Mouse (Mus musculus): ENCODE results near the gene Gm7138. TPM values are rescaled to one million over a fixed set of nuclear protein-coding genes. Genes with fewer than 3 reads are reported as not detected.
"Not testable (repeated sequence)": the region's sequence is repeated elsewhere in the genome, so short reads cannot be mapped to it uniquely, and the experiment has no call there.

Gene Gm7138
- not detected in 2 replicates for polyA plus RNA-seq (2014; fragmentation: Nextera tagmentation; extraction: Ambion mirVana)

DNA sequence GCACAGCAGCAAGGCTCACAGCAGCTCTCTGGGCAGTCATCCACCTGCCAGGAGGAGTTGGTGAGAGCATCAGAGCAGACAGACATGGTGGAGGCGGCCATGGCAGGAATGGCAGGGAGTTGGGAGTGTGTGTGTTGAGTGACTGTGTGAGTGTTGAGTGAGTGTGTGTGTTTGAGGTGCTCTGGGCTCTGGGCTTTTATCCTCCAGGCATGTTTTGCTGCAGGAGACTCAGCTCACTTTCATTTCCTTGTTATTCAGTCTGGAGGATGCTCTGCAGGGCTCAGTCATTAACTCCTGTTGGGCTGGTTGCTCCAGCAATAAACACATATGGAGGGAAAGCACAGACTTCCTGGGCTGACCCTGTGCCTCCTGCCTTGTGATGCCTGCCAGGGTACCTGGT is at the start of gene Gm7138:
Gm7138 (minus strand) TSS at position 101 of the 400 bp plus-strand sequence.
- not testable (repeated sequence) for H3K36me3 ChIP-seq (ENCODE audit: control insufficient read depth, insufficient read depth, low read length); H3K27me3 ChIP-seq (ENCODE audit: control insufficient read depth, insufficient read depth, low read length); DNase-seq (ENCODE audit: low spot score); H3K27ac ChIP-seq (ENCODE audit: low read depth, low read length); H3K4me2 ChIP-seq (ENCODE audit: low read depth, low read length, severe bottlenecking); ATAC-seq (replicated peaks; ENCODE audit: low FRiP score); H3K4me3 ChIP-seq (ENCODE audit: low read depth, low read length); H3K4me1 ChIP-seq (replicated peaks; ENCODE audit: control insufficient read depth, insufficient read depth, low read length); H3K9me3 ChIP-seq (ENCODE audit: control insufficient read depth, low read length); H3K9ac ChIP-seq (ENCODE audit: low read length)
- WGBS: 55% methylated on average over 1 of the region's 1 CpGs

GRCm38 (mm10) chr10:77819203-77819602 is 42.5 kb upstream of the Gm7138 start:
- H3K4me3 ChIP-seq (ENCODE audit: low read depth, low read length): no peak overlapping the region
- no peaks in the 10 kb centered on the region for H3K36me3 ChIP-seq (ENCODE audit: control insufficient read depth, insufficient read depth, low read length)
- 18% methylated on average over 4 of the region's 4 CpGs for WGBS
- H3K27me3 ChIP-seq (ENCODE audit: control insufficient read depth, insufficient read depth, low read length): no peaks in the 10 kb centered on the region
- H3K4me1 ChIP-seq (replicated peaks; ENCODE audit: control insufficient read depth, insufficient read depth, low read length): no peaks in the 10 kb centered on the region
- no peak overlapping the region for H3K4me2 ChIP-seq (ENCODE audit: low read depth, low read length, severe bottlenecking)
- no peak overlapping the region for H3K27ac ChIP-seq (ENCODE audit: low read depth, low read length)
- H3K9me3 ChIP-seq (ENCODE audit: control insufficient read depth, low read length): no peaks in the 10 kb centered on the region
- no peak for DNase-seq (ENCODE audit: low spot score)
- ATAC-seq (replicated peaks; ENCODE audit: low FRiP score): no peak
- no peak overlapping the region for H3K9ac ChIP-seq (ENCODE audit: low read length)

DNA sequence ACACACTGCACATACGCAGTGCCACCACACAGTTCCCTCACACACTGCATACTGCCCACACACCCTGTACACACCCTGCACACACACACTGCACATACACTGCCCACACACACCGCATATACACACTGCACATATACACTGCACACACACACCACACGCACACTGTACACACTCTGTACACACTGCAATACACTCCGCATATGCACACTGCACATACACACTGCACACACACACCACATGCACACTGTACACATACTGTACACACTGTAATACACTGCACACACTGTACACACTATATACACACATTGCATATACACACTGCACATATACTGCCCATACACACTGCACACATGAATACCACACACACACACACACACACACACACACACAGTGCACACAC is 41.8 kb upstream of the Gm7138 start:
- Histone ChIP-seq H3K4me1 (replicated peaks; ENCODE audit: control insufficient read depth, insufficient read depth, low read length) (no peaks in the 10 kb centered on the region), H3K36me3 (ENCODE audit: control insufficient read depth, insufficient read depth, low read length) (no peaks in the 10 kb centered on the region), H3K27me3 (ENCODE audit: control insufficient read depth, insufficient read depth, low read length) (no peaks in the 10 kb centered on the region), H3K27ac (ENCODE audit: low read depth, low read length) (no peak overlapping the region), H3K4me3 (ENCODE audit: low read depth, low read length) (no peak overlapping the region), H3K9me3 (ENCODE audit: control insufficient read depth, low read length) (no peaks in the 10 kb centered on the region), H3K4me2 (ENCODE audit: low read depth, low read length, severe bottlenecking) (no peak overlapping the region), H3K9ac (ENCODE audit: low read length) (no peak overlapping the region)
- DNase-seq (ENCODE audit: low spot score) (no peak), ATAC-seq (replicated peaks; ENCODE audit: low FRiP score) (no peak)
- 93% methylated on average over 4 of the region's 4 CpGs for WGBS

- H3K4me1 ChIP-seq (replicated peaks; ENCODE audit: control insufficient read depth, insufficient read depth, low read length): no peaks in the 10 kb centered on the region
- ATAC-seq (replicated peaks; ENCODE audit: low FRiP score) (no peak), DNase-seq (ENCODE audit: low spot score) (peak; percentile 64)
- no peaks in the 10 kb centered on the region for H3K9me3 ChIP-seq (ENCODE audit: control insufficient read depth, low read length)
- no peak overlapping the region for H3K27ac ChIP-seq (ENCODE audit: low read depth, low read length)
- no peak overlapping the region for H3K4me3 ChIP-seq (ENCODE audit: low read depth, low read length)
- WGBS: 37% methylated on average over 5 of the region's 5 CpGs
- no peak overlapping the region for H3K4me2 ChIP-seq (ENCODE audit: low read depth, low read length, severe bottlenecking)
- H3K36me3 ChIP-seq (ENCODE audit: control insufficient read depth, insufficient read depth, low read length): no peaks in the 10 kb centered on the region
- no peak overlapping the region for H3K9ac ChIP-seq (ENCODE audit: low read length)
- H3K27me3 ChIP-seq (ENCODE audit: control insufficient read depth, insufficient read depth, low read length): no peaks in the 10 kb centered on the region
Observed at GRCm38 (mm10) chr10:77815514-77815913, 38.8 kb upstream of the Gm7138 start.

GRCm38 (mm10) chr10:77814382-77814781 is 37.6 kb upstream of the Gm7138 start, which contains the start of gene Gm2696:
Gm2696 (plus strand) TSS chr10:77814682.
- H3K9me3 ChIP-seq (ENCODE audit: control insufficient read depth, low read length): no peaks in the 10 kb centered on the region
- 61% methylated on average over 4 of the region's 4 CpGs for WGBS
- H3K27ac ChIP-seq (ENCODE audit: low read depth, low read length): no peak within 1 kb of the TSS

GRCm38 (mm10) chr10:77811743-77812142 is 35.0 kb upstream of the Gm7138 start, which contains the start of gene Gm9507:
Gm9507 (minus strand) TSS chr10:77811843.
- no peaks in the 10 kb centered on the region for H3K27me3 ChIP-seq (ENCODE audit: control insufficient read depth, insufficient read depth, low read length)
- no peaks in the 10 kb centered on the region for H3K36me3 ChIP-seq (ENCODE audit: control insufficient read depth, insufficient read depth, low read length)
- H3K4me3 ChIP-seq (ENCODE audit: low read depth, low read length): no peak within 1 kb of the TSS
- no peak within 1 kb of the TSS for H3K27ac ChIP-seq (ENCODE audit: low read depth, low read length)
- no peak within 1 kb of the TSS for H3K9ac ChIP-seq (ENCODE audit: low read length)
- DNase-seq (ENCODE audit: low spot score) (no peak), ATAC-seq (replicated peaks; ENCODE audit: low FRiP score) (no peak)
- H3K4me2 ChIP-seq (ENCODE audit: low read depth, low read length, severe bottlenecking): no peak within 1 kb of the TSS
- WGBS: 72% methylated on average over 5 of the region's 5 CpGs
- H3K4me1 ChIP-seq (replicated peaks; ENCODE audit: control insufficient read depth, insufficient read depth, low read length): no peaks in the 10 kb centered on the region
- H3K9me3 ChIP-seq (ENCODE audit: control insufficient read depth, low read length): no peaks in the 10 kb centered on the region; the same call in 1 of the 2 replicates

More at GRCm38 (mm10) chr10:77814382-77814781, 37.6 kb upstream of the Gm7138 start, which contains the start of gene Gm2696:
- H3K4me3 ChIP-seq (ENCODE audit: low read depth, low read length): no peak within 1 kb of the TSS
- H3K9ac ChIP-seq (ENCODE audit: low read length): no peak within 1 kb of the TSS
- no peaks in the 10 kb centered on the region for H3K36me3 ChIP-seq (ENCODE audit: control insufficient read depth, insufficient read depth, low read length)
- H3K4me1 ChIP-seq (replicated peaks; ENCODE audit: control insufficient read depth, insufficient read depth, low read length): no peaks in the 10 kb centered on the region
- ATAC-seq (replicated peaks; ENCODE audit: low FRiP score) (no peak), DNase-seq (ENCODE audit: low spot score) (no peak)
- H3K27me3 ChIP-seq (ENCODE audit: control insufficient read depth, insufficient read depth, low read length): no peaks in the 10 kb centered on the region
- no peak within 1 kb of the TSS for H3K4me2 ChIP-seq (ENCODE audit: low read depth, low read length, severe bottlenecking)

- Histone ChIP-seq H3K36me3 (ENCODE audit: control insufficient read depth, insufficient read depth, low read length) (no peaks in the 10 kb centered on the region), H3K4me3 (ENCODE audit: low read depth, low read length) (no peak overlapping the region), H3K9me3 (ENCODE audit: control insufficient read depth, low read length) (no peaks in the 10 kb centered on the region; the same call in 1 of the 2 replicates), H3K27ac (ENCODE audit: low read depth, low read length) (no peak overlapping the region), H3K27me3 (ENCODE audit: control insufficient read depth, insufficient read depth, low read length) (no peaks in the 10 kb centered on the region), H3K4me2 (ENCODE audit: low read depth, low read length, severe bottlenecking) (no peak overlapping the region), H3K4me1 (replicated peaks; ENCODE audit: control insufficient read depth, insufficient read depth, low read length) (no peaks in the 10 kb centered on the region), H3K9ac (ENCODE audit: low read length) (no peak overlapping the region)
- DNase-seq (ENCODE audit: low spot score): no peak
- WGBS: 88% methylated on average over 3 of the region's 3 CpGs
- ATAC-seq (replicated peaks; ENCODE audit: low FRiP score): no peak
Observed at GRCm38 (mm10) chr10:77804095-77804494, 27.4 kb upstream of the Gm7138 start.

DNA sequence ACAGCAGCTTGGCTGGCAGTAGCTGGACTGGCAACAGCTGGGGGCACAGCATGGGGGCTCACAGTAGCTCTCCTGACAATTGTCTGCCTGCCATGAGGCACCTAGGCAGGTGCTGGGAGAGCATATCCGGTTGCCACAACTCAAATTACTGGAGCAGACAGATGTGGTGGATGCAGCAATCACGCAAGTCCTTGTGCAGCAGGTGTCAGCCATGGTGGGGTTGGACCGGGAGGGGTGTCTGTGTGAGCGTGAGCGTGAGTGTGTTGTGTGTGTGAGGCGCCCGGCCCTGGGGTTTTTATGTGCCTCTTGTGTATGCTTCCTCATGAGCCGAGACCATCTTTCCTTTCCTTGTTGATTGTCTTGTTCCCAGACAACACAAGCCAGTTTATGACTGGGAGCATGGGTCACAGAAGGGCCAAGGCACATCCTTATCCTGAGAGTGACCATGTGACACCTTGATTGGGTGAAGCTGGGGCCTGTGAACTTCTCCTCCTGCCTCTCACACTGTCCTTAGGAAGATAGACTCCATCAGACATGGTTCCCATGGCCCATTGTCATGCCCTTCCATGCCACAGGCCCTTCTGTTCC is 22.3 kb upstream of the Gm7138 start, which contains the start of gene Gm19668:
Gm19668 (minus strand) TSS at position 213 of the 588 bp plus-strand sequence.
- H3K27me3 ChIP-seq (ENCODE audit: control insufficient read depth, insufficient read depth, low read length): no peaks in the 10 kb centered on the region
- WGBS: 64% methylated on average over 8 of the region's 8 CpGs
- ATAC-seq (replicated peaks; ENCODE audit: low FRiP score) (no peak), DNase-seq (ENCODE audit: low spot score) (no peak)
- H3K4me1 ChIP-seq (replicated peaks; ENCODE audit: control insufficient read depth, insufficient read depth, low read length): no peaks in the 10 kb centered on the region
- no peak within 1 kb of the TSS for H3K4me2 ChIP-seq (ENCODE audit: low read depth, low read length, severe bottlenecking)
- peak within 1 kb of the TSS; percentile 14 for H3K27ac ChIP-seq (ENCODE audit: low read depth, low read length)
- H3K4me3 ChIP-seq (ENCODE audit: low read depth, low read length): no peak within 1 kb of the TSS
- H3K9me3 ChIP-seq (ENCODE audit: control insufficient read depth, low read length): no peaks in the 10 kb centered on the region
- no peaks in the 10 kb centered on the region for H3K36me3 ChIP-seq (ENCODE audit: control insufficient read depth, insufficient read depth, low read length)
- H3K9ac ChIP-seq (ENCODE audit: low read length): no peak within 1 kb of the TSS
